Mouse (Mus musculus) CD4-positive, CD25-positive, alpha-beta regulatory T cell, adult 4 months (primary cell): Measurements from ENCODE around the gene Cbl. TPM values are rescaled to one million over a fixed set of nuclear protein-coding genes. Genes with fewer than 3 reads are reported as not detected.

Source experiments
- ATAC-seq: one replicate; pipeline ENCODE4 v1.8.0; 2017
- polyA plus RNA-seq, 2 experiments: library from polyadenylated mRNA; unstranded; fragments of 100-300 nt; shearing (Covaris generic); gene quantifications; one replicate each; pipeline ENCODE4 v1.2.1; 2017

The Cbl gene
- 10 to 100 TPM; 22.7 to 23.0 TPM for polyA plus RNA-seq

GRCm38 (mm10) chr9:44233802-44234478 is at the start of gene Cbl:
Gene Cbl (minus strand): TSS chr9:44234049.
- peak; percentile 74 for ATAC-seq

- no peak for ATAC-seq
Observed at GRCm38 (mm10) chr9:44283183-44283582, 49.3 kb upstream of the Cbl start.

- no peak for ATAC-seq
Observed at GRCm38 (mm10) chr9:44269973-44270372, 36.1 kb upstream of the Cbl start.

GRCm38 (mm10) chr9:44269077-44269476 is 35.2 kb upstream of the Cbl start:
- ATAC-seq, result no peak

DNA sequence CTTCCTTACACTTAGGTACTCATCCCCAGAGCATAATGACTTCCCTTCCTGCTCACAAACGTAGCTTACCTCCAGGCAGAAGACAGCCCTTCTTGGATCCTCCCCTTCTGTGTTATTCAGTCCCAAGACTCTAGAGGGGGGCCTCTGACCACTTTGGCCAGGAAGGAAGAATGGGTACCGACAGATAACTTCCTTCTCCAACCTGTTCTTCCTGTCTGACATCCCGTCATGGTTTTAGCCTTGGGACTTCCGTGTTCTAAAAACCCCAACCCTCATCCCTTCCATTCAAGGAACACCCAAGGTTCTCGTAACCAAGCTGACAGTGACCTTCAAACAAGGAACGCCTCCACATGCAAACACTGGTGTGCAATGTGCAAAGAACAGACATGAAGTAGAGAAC is 34.6 kb upstream of the Cbl start, which contains the start of gene Nlrx1:
Nlrx1 (minus strand) TSS at position 168 of the 400 bp plus-strand sequence.
- peak; percentile 33 for ATAC-seq

- ATAC-seq, result peak; percentile 95
Observed at GRCm38 (mm10) chr9:44268027-44268360, 34.1 kb upstream of the Cbl start.

- ATAC-seq, result no peak
Observed at GRCm38 (mm10) chr9:44267319-44268026, 33.6 kb upstream of the Cbl start.

DNA sequence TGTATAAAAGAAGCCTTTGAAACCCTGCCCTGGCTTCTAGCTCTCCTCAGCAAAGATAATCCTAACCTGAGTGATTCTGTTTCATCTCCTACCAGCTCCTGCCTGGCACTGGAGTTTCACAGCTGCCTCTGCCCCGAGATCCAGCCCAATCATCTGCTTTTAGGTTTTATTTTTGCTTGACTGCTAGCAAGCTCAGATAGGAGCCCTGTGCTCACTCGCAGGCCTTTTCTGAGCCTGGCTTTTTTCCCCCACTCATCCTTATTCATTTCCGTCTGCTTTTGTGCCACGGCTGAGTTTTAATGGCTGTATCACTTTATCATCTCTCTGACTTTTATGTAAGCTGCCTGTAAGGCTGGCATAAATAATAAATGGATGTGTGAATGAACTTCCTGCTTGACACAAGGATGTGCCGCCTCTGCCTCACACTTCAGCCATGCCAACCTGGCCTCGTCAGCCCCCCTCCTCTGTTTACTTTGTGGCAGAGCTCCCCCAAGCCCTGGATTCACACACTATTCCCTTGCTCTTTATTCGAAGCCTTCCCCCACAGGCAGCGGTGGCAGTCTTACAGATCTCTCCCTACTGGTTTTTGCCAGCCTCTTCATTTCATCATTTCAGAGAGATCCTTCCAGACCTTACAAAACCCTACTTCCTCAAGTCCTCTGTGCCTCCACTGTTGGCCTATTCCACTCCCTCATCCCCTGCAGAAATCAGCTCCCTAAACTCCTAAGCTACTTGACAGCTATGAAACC is 32.8 kb upstream of the Cbl start:
- no peak for ATAC-seq

DNA sequence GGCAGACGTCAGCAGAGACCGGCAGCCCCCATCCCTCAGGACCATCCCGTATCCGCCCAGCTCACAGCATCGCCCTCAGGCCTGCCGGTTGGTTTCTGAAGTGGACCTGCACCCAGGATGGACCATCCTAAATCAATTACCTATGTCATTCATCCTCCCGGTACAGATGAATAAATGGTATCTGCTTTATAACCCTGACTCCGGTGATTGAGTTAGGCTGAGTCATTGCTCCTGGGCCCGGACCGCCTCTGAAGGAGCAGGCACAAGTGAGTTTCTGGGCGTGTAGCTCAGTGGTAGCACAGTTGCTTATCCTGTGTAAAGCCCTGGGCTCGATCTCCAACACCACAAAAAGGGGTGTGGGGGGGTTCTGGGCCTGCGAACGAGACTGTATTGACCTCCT is 27.5 kb upstream of the Cbl start:
- no peak for ATAC-seq

DNA sequence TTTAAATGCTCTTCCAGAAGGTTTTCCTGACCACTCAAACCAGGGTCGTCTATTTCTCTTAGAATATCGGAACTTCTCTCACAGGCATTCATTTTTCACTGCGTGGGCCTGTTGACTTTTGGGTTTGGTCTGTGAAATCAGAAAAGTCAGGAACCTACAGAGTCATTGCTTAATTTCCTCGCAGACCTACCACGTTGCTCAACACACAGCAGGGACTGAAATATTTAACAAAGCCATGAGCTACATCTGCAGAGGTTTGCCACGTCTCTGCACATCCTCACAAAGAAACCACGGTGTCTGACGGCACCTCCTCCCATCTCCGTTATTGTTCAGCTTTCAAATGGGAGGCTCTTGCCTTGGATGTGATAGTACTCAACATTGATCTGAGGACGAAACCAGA is 25.2 kb upstream of the Cbl start:
- ATAC-seq, result no peak

DNA sequence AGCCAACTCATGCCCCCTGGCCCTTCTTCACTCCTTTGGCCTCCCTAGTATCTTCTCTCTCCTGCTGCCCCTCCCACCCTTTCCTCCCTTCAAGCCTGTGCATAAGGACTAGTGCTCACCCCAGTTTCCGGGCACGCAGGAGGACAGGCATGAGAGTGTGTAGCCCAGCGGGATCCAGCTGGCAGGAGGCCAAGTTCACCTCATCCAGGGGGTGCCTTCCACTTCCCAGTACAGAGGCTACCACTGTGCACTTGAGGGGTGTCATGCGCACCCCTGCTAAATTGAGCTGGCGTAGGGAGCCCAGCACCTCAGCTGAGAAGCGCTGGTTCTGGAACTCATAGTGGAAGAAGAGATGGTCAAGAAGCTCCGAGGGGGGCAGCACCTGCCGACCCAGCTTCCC is 22.4 kb upstream of the Cbl start:
- no peak for ATAC-seq

DNA sequence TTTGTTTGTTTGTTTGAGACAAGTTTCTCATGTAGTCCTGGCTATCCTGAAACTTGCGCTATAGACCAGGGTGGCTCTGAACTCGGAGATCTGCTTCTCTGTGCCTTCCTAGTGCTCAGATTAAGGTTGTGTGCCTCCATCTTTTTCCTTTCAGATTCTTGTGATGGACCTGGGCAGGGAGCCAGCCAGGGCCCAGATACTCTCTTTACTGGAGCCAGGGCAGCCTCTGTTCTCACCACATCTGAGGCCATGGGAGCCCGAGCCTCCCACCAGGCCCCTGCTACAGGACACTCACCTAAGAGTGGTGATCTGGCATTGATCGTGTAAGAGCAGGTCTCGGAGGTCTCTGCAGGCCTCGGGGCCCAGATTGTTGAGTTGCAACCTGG is 21.3 kb upstream of the Cbl start:
- ATAC-seq, result no peak

DNA sequence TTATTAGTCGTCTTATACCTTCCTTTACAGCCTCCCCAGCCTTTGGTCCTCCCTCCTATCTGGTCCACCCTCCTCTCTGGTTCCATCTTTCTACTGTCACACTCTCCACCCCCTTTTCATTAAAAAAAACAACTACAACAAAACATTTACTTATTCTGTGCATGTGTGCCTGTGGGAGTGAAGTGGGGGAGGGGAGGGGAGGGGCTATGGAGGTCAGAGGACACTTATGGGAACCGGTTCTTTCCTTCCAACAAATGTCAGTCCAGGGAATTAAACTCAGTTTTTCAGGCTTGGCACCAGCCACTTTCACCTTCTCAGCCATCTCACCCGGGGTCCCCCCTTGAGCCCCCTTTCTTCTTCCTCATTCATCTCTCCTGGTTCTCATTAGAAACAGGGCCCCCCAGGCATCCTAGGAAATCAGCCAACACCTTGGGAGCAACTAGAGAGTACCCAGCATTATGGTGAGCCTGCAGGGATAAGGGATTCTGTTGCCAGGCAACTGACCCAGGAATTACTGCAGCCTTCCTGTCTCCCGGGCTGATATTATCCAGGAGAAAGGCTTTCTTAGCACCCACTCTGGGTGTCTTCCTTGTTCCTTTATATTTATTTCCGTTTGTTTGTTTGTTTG is 20.8 kb upstream of the Cbl start:
- ATAC-seq, result no peak

DNA sequence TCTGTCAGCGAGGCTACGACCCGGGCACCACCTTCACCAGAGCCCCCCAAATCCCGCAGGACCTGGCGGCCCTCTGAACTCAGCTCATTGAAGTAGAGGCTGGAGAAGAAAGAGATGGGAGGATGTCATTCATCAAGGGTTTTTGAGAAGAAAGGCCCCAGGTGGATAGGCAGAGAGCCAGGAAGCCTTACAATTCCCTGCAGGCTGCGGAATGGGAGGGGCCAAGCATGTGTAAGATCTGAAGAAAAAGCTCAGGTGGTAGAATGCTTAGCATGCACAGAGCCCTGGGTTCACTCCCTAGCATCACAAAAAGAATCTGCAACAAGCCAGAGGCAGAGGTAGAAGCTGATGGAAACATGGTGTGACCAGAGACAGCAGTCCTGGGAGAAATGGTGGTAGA is 19.6 kb upstream of the Cbl start:
- ATAC-seq, result no peak

GRCm38 (mm10) chr9:44251314-44251713 is 17.5 kb upstream of the Cbl start, which contains the start of gene Pdzd3:
Gene Pdzd3 (minus strand): TSS chr9:44251471.
- no peak for ATAC-seq

- no peak for ATAC-seq
Observed at GRCm38 (mm10) chr9:44250445-44250844, 16.6 kb upstream of the Cbl start.

- peak; percentile 41 for ATAC-seq
Observed at GRCm38 (mm10) chr9:44249181-44250146, 15.6 kb upstream of the Cbl start.

DNA sequence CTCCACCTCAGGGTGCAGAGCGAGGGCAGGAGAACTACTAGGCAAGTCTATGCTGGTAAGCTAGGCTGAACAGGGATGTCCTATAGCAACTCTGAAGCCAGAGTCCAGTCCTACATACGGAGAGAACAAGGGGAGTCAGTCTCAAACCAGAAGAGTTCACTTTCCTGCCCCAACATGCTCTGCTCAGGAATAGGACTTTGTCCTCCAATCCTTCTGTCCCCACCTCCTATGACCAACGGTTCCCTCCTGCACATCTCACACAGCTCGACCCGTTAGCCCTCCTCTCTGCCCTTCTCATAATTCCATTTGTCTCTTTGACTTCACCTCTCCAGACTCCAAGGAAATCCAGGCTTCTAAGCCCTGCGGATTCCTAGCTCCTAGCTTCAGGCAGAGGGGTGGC is 14.1 kb upstream of the Cbl start:
- ATAC-seq, result no peak

- no peak for ATAC-seq
Observed at GRCm38 (mm10) chr9:44243621-44244020, 9.8 kb upstream of the Cbl start.

DNA sequence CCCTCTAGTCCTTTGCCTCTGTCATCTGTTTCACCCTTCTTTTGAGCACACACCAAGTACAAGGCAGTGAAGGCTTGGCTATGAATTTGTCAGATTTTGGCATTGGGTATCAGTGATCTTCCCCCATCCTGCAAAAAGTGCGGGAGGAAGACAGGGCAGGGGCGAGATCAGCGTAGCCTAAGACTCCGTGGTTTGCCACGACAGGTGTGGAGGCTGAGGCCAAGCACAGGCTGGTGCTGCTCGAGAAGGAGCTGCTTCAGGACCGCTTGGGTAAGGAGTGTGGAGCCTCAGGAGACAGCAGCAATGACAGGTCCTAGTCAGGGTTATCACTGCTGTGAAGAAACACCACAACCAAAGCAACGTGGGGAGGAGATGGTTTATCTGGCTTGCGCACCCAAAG is 7.6 kb upstream of the Cbl start:
- ATAC-seq, result no peak

- no peak for ATAC-seq
Observed at GRCm38 (mm10) chr9:44240911-44241310, 7.1 kb upstream of the Cbl start.

DNA sequence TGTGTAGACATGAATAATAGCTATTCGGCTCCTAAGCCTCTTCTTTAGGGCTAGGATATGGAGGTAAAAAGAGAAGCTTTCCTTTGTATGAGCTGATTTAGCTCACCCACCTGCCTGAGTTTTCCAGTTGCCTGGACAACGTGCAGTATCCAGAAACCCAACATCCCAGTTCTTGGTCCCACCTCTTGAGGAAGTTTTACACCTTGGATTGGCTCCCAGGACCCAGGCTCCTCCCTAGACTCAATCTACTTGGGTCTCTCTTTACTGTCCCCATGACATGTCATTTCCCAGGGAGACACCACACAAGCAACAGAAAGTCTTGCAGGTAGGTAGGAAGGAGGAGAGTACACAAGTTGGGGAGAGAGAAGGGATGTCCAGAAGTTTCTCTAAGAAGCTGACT is 6.5 kb upstream of the Cbl start, which contains the start of gene Ccdc153:
Ccdc153 (plus strand) TSS at position 278 of the 400 bp plus-strand sequence.
- ATAC-seq, result no peak
